Mouse (Mus musculus): ENCODE results near the gene Tnfrsf13c. TPM values are rescaled to one million over a fixed set of nuclear protein-coding genes. Genes with fewer than 3 reads are reported as not detected.

Gene Tnfrsf13c
- polyA plus RNA-seq, 1 experiment from 2014 or later, result 0.09 TPM

DNA sequence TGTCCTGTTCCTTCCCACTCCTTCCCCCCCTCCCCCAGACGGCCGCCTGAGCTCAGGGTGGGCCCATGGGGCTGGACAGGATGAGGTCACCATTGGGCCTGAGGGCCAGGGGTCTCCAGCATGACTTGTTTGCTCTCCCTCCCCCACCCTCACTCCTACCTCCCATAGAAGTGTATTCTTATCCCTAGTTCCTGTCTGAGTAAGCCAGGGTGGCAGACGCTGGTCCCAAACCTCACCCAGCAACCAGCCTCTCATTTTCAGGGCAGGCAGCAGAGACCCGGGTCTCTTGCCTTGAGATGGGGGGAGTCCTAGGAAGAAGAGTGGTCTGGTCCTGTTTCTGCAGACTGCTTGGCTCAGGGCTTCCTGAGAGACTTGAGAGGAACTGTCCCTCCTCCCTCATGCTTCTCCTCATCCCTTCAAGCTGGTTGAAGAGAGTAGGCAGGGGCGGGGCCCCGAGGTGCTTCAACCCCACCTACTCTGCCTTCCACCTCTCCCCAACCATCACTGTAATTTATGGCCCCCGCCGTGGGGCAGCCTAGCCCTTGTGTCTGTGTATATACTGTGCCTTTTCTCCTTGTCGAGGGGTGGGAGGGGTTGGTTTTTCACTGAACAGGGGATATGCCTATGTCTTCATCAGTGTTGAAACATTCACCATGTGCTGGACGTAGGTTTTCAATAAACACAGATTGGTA lies 19.3 kb downstream of the Tnfrsf13c start:
- H3K27me3 ChIP-seq (ENCODE audit: insufficient read depth, low read length), result peaks cover 17% of the 10 kb centered on the region
- H3K27ac ChIP-seq, result no peak overlapping the region
- WGBS, result 57% methylated on average over 10 of the region's 10 CpGs
- H3K9me3 ChIP-seq (replicated peaks; ENCODE audit: low read length), result no peaks in the 10 kb centered on the region
- no peak for TF ChIP-seq CTCF (IDR thresholded peaks at IDR 0.05; ENCODE audit: low read depth)
- no peaks in the 10 kb centered on the region for H3K4me1 ChIP-seq (replicated peaks; ENCODE audit: insufficient read depth, low read length)
- H3K9ac ChIP-seq (ENCODE audit: low read depth, low read length), result no peak overlapping the region
- no peak overlapping the region for H3K4me2 ChIP-seq (ENCODE audit: low read length)
- H3K36me3 ChIP-seq (ENCODE audit: insufficient read depth, low read length), result peaks cover 40% of the 10 kb centered on the region
- H3K4me3 ChIP-seq (replicated peaks; ENCODE audit: low read depth, low read length), result no peak overlapping the region
- DNase-seq (ENCODE audit: low spot score) (no peak), ATAC-seq (replicated peaks; ENCODE audit: low FRiP score, low read depth) (no peak)

DNA sequence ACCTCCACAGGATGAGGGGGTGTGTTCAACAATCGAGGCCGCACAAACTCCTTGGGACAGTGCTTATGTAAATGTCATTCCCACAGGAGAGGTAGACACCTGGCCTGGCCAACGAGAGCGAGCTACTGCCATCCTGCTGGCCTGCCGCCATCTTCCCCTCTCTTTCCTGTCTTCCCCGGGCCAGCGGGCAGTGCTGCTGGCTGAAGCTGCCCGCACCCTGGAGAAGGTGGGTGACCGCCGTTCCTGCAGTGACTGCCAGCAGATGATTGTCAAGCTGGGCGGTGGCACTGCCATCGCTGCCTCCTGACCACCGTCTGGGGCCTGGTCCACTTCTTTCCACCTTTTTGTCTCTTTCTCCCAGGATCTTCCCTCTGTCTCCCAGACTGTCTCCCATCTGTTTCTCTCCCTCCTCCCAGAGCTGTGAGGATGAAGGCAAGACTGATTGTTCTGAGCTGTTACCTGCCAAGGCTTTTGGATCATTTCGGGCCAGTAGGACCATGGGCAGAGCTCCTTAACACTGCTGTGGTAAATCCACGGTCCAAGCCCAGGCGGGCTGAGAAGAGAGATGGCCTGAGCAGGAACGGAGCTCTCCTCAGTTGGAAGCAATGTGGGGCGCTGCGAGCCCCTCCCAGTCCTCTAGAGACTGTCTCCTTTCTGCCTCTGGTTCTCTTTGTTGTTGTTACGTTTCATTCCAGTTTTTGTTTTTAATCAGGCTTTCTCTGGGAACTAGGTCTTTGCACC lies 20.4 kb downstream of the Tnfrsf13c start:
- Histone ChIP-seq H3K9me3 (replicated peaks; ENCODE audit: low read length) (no peaks in the 10 kb centered on the region), H3K27me3 (ENCODE audit: insufficient read depth, low read length) (peaks cover 16% of the 10 kb centered on the region), H3K9ac (ENCODE audit: low read depth, low read length) (no peak overlapping the region), H3K4me3 (replicated peaks; ENCODE audit: low read depth, low read length) (no peak overlapping the region), H3K4me1 (replicated peaks; ENCODE audit: insufficient read depth, low read length) (no peaks in the 10 kb centered on the region), H3K36me3 (ENCODE audit: insufficient read depth, low read length) (peaks cover 43% of the 10 kb centered on the region), H3K4me2 (ENCODE audit: low read length) (no peak overlapping the region), H3K27ac (no peak overlapping the region)
- no peak for TF ChIP-seq CTCF (IDR thresholded peaks at IDR 0.05; ENCODE audit: low read depth)
- 86% methylated on average over 20 of the region's 20 CpGs for WGBS
- no peak for DNase-seq (ENCODE audit: low spot score)
- no peak for ATAC-seq (replicated peaks; ENCODE audit: low FRiP score, low read depth)

DNA sequence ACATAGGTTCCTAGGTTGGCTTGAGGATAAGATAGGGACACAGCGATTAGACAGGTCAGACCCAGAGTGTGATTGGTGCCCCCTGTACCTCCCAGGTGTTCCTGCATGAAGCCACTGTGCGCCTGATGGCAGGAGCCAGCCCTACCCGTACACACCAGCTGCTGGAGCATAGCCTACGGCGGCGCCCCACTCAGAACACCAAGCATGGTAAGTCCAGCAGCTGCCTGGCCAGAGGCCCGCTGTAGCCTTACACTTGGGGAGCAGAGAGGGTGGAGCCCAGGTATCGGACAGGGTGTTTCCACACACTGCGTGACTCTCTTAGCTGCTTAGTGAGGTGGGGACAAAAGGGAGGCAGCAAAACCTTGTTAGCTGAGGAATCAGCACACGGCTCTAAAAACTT lies 21.1 kb downstream of the Tnfrsf13c start:
- H3K9me3 ChIP-seq (replicated peaks; ENCODE audit: low read length), result no peaks in the 10 kb centered on the region
- H3K36me3 ChIP-seq (ENCODE audit: insufficient read depth, low read length), result peaks cover 43% of the 10 kb centered on the region
- H3K4me3 ChIP-seq (replicated peaks; ENCODE audit: low read depth, low read length), result no peak overlapping the region
- 95% methylated on average over 10 of the region's 10 CpGs for WGBS
- DNase-seq (ENCODE audit: low spot score) (no peak), ATAC-seq (replicated peaks; ENCODE audit: low FRiP score, low read depth) (no peak)
- H3K27me3 ChIP-seq (ENCODE audit: insufficient read depth, low read length), result peaks cover 16% of the 10 kb centered on the region
- H3K4me1 ChIP-seq (replicated peaks; ENCODE audit: insufficient read depth, low read length), result no peaks in the 10 kb centered on the region
- H3K9ac ChIP-seq (ENCODE audit: low read depth, low read length), result no peak overlapping the region
- no peak overlapping the region for H3K4me2 ChIP-seq (ENCODE audit: low read length)
- TF ChIP-seq CTCF (IDR thresholded peaks at IDR 0.05; ENCODE audit: low read depth), result no peak
- H3K27ac ChIP-seq, result no peak overlapping the region

DNA sequence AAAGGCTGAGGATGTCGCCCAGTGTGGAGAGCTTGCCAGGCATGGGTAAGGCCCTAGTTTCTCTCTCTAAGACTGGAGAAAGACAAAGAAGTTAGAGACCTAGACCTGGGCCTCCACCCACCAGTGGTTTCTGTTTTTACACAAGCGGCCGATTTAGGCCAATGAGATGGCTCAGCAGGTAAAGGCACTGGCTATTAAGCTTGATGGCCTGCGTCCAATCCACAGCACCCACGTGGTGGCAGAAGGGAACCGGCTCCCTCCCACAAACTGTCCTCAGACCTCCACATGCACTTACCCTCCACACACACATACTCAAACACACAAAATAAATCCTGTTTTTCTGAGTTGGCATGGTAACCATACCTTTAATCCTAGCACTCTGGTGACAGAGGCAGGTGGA lies 22.1 kb downstream of the Tnfrsf13c start:
- Histone ChIP-seq H3K36me3 (ENCODE audit: insufficient read depth, low read length) (peaks cover 51% of the 10 kb centered on the region), H3K27me3 (ENCODE audit: insufficient read depth, low read length) (peaks cover 9% of the 10 kb centered on the region), H3K4me1 (replicated peaks; ENCODE audit: insufficient read depth, low read length) (no peaks in the 10 kb centered on the region), H3K9me3 (replicated peaks; ENCODE audit: low read length) (no peaks in the 10 kb centered on the region), H3K27ac (no peak overlapping the region), H3K4me3 (replicated peaks; ENCODE audit: low read depth, low read length) (no peak overlapping the region), H3K4me2 (ENCODE audit: low read length) (no peak overlapping the region), H3K9ac (ENCODE audit: low read depth, low read length) (no peak overlapping the region)
- DNase-seq (ENCODE audit: low spot score) (no peak), ATAC-seq (replicated peaks; ENCODE audit: low FRiP score, low read depth) (no peak)
- whole genome bisulfite sequencing, result 75% methylated on average over 6 of the region's 6 CpGs
- no peak for TF ChIP-seq CTCF (IDR thresholded peaks at IDR 0.05; ENCODE audit: low read depth)

DNA sequence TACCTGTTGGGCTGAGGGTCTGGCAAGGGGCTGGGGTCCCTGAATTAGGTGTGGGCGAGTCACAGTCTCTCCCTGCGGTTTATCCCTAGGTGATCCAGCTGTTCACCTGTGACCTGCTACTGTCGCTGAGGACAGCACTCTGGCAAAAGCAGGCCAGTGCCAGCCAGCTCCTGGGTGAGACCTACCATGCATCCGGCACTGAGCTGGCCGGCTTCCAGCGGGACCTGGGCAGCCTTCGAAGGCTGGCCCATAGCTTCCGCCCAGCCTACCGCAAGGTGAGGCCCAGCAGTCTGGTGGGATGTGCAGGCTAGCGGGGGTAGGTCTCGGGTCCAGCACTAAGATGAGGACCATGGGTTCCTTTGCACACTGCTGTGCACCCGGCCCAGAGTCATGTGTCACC lies 24.6 kb downstream of the Tnfrsf13c start:
- no peak for TF ChIP-seq CTCF (IDR thresholded peaks at IDR 0.05; ENCODE audit: low read depth)
- H3K27ac ChIP-seq, result no peak overlapping the region
- no peak overlapping the region for H3K4me2 ChIP-seq (ENCODE audit: low read length)
- DNase-seq (ENCODE audit: low spot score) (no peak), ATAC-seq (replicated peaks; ENCODE audit: low FRiP score, low read depth) (no peak; the same call in 1 of the 2 replicates)
- no peak overlapping the region for H3K9ac ChIP-seq (ENCODE audit: low read depth, low read length)
- peaks cover 68% of the 10 kb centered on the region for H3K36me3 ChIP-seq (ENCODE audit: insufficient read depth, low read length)
- WGBS, result 84% methylated on average over 12 of the region's 12 CpGs
- H3K9me3 ChIP-seq (replicated peaks; ENCODE audit: low read length), result no peaks in the 10 kb centered on the region
- H3K27me3 ChIP-seq (ENCODE audit: insufficient read depth, low read length), result no peaks in the 10 kb centered on the region
- H3K4me1 ChIP-seq (replicated peaks; ENCODE audit: insufficient read depth, low read length), result no peaks in the 10 kb centered on the region
- H3K4me3 ChIP-seq (replicated peaks; ENCODE audit: low read depth, low read length), result no peak overlapping the region

DNA sequence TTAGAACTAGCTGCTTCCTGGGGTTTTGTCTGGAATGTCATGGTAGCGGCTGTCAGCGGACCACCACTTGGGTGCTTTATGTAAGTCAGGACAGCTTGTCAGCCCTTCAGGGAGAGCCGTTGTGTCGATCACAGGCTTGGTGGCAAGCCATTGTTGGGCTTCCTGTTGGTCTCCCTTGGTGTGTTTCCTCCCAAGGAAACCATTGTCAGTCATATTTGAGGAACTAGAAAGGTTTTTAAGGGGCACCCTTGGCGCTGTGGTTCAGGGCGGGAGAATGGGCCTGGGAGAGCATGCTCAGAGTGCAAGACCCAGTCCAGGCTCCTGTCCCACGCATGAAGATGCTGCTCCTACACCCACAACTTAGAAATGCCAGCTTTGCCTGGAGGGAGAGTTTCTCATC lies 25.8 kb downstream of the Tnfrsf13c start:
- H3K9ac ChIP-seq (ENCODE audit: low read depth, low read length), result no peak overlapping the region
- no peak overlapping the region for H3K4me3 ChIP-seq (replicated peaks; ENCODE audit: low read depth, low read length)
- H3K36me3 ChIP-seq (ENCODE audit: insufficient read depth, low read length), result peaks cover 67% of the 10 kb centered on the region
- no peak overlapping the region for H3K27ac ChIP-seq
- H3K4me2 ChIP-seq (ENCODE audit: low read length), result no peak overlapping the region
- ATAC-seq (replicated peaks; ENCODE audit: low FRiP score, low read depth) (no peak), DNase-seq (ENCODE audit: low spot score) (no peak)
- no peaks in the 10 kb centered on the region for H3K9me3 ChIP-seq (replicated peaks; ENCODE audit: low read length)
- H3K4me1 ChIP-seq (replicated peaks; ENCODE audit: insufficient read depth, low read length), result no peaks in the 10 kb centered on the region
- 86% methylated on average over 7 of the region's 7 CpGs for WGBS
- TF ChIP-seq CTCF (IDR thresholded peaks at IDR 0.05; ENCODE audit: low read depth), result no peak
- no peaks in the 10 kb centered on the region for H3K27me3 ChIP-seq (ENCODE audit: insufficient read depth, low read length)

Measured in kidney, postnatal 0 days (tissue).